In the genomic region with DNA sequence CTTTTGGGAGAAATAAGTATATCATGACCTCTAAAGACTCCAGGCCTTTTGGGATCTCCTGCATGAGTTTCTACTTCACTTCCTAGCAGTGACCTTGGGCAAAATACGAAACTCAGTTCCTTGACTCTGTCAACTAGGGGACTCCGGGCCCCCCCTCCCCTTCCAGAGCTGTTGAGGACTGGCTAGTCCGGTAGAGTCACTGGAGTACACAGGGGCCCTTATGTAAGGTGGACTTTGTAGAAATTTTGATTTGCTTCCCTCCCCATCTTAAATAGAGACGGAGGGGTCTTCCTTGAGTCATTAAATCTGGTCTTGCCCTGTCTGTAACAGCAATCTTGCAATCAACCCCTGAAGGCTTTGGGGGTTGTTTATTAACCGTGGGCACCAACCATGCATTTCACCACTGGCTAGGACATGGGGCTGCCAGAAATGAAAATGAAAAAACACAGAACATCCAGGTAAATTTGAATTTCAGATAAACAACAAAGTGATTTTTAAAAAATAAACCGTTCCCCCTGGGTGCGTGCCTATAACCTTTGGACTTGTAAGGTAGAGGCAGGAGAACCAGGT, we compare ENCODE assay signal across 7 mouse cellular contexts. TPM values are rescaled to one million over a fixed set of nuclear protein-coding genes. Genes with fewer than 3 reads are reported as not detected.
DNase-seq lines count a peak whose midpoint lies in the region; ATAC-seq and TF ChIP-seq lines count a peak whose summit lies in the region.

No protein-coding gene starts in this region.

- peak overlapping the region; percentile 96 for H3K9ac ChIP-seq in hindbrain, embryonic 15.5 days
- H3K9ac ChIP-seq in liver, embryonic 12.5 days = peak overlapping the region; percentile 91; the same call in 1 of the 2 replicates

- WGBS in thymus, adult 2 months = 88% methylated on average over 7 of the region's 7 CpGs
- 54% methylated on average over 7 of the region's 7 CpGs for WGBS in hindbrain, embryonic 15.5 days
- WGBS in liver, embryonic 12.5 days (ENCODE audit: insufficient replicate concordance) = 72% methylated on average over 7 of the region's 7 CpGs

- ATAC-seq in hindbrain, embryonic 15.5 days (ENCODE audit: low FRiP score, low read depth) = no peak
- no peak for ATAC-seq in liver, embryonic 12.5 days
- no peak for ATAC-seq in activated CD4-positive, CD25-positive, alpha-beta regulatory T cell, adult 4 months
- ATAC-seq in CD4-positive, CD25-positive, alpha-beta regulatory T cell, adult 4 months = no peak

- H3K36me3 ChIP-seq in thymus, adult 2 months (ENCODE audit: control insufficient read depth, insufficient read depth, low read length) = no peaks in the 10 kb centered on the region
- no peaks in the 10 kb centered on the region for H3K36me3 ChIP-seq in hindbrain, embryonic 15.5 days
- H3K36me3 ChIP-seq in liver, embryonic 12.5 days = peaks cover 17% of the 10 kb centered on the region

- no peak for TF ChIP-seq POLR2A in thymus, adult 2 months (IDR thresholded peaks at IDR 0.05; ENCODE audit: control insufficient read depth, extremely low read depth, insufficient read depth, low read length, poor library complexity)

- H3K4me1 ChIP-seq in thymus, adult 2 months (replicated peaks; ENCODE audit: control insufficient read depth, insufficient read depth, low read length) = peaks cover 26% of the 10 kb centered on the region
- peaks cover 41% of the 10 kb centered on the region for H3K4me1 ChIP-seq in hindbrain, embryonic 15.5 days (replicated peaks)
- peaks cover 52% of the 10 kb centered on the region for H3K4me1 ChIP-seq in liver, embryonic 12.5 days

- H3K4me2 ChIP-seq in hindbrain, embryonic 15.5 days = peak overlapping the region; percentile 93
- peak overlapping the region; percentile 97 for H3K4me2 ChIP-seq in liver, embryonic 12.5 days

- no peak for TF ChIP-seq CTCF in thymus, adult 2 months (IDR thresholded peaks at IDR 0.05; ENCODE audit: borderline replicate concordance, control insufficient read depth, extremely low read depth, insufficient read depth, low read length, poor library complexity)

- H3K9me3 ChIP-seq in hindbrain, embryonic 15.5 days = no peaks in the 10 kb centered on the region
- H3K9me3 ChIP-seq in liver, embryonic 12.5 days (replicated peaks) = no peaks in the 10 kb centered on the region

- H3K4me3 ChIP-seq in thymus, adult 2 months (ENCODE audit: control insufficient read depth, insufficient read depth, low read length) = 0 out of 2 replicates have a peak overlapping the region, but pooled peaks have one; percentile 75
- peak overlapping the region; percentile 86 for H3K4me3 ChIP-seq in hindbrain, embryonic 15.5 days
- H3K4me3 ChIP-seq in liver, embryonic 12.5 days = peak overlapping the region; percentile 96

- H3K27ac ChIP-seq in thymus, adult 2 months (ENCODE audit: control insufficient read depth, insufficient read depth, low read length) = no peak overlapping the region
- peak overlapping the region; percentile 99 for H3K27ac ChIP-seq in hindbrain, embryonic 15.5 days (replicated peaks)
- peak overlapping the region; percentile 57 for H3K27ac ChIP-seq in liver, embryonic 12.5 days

- no peaks in the 10 kb centered on the region for H3K27me3 ChIP-seq in thymus, adult 2 months (ENCODE audit: control insufficient read depth, insufficient read depth, low read length)
- no peaks in the 10 kb centered on the region for H3K27me3 ChIP-seq in hindbrain, embryonic 15.5 days
- no peaks in the 10 kb centered on the region for H3K27me3 ChIP-seq in liver, embryonic 12.5 days (replicated peaks)

- DNase-seq in thymus, adult 2 months = no peak
- no peak for DNase-seq in thymus, postnatal 4 days
- no peak for DNase-seq in cerebellum, adult 18-20 months

RNA-seq across cellular contexts. Expression of a gene that starts 3.2 kb away (rescaled TPM):
- 29.4 and 34.4 TPM in 2 replicates for polyA plus RNA-seq in thymus, adult 2 months (2012; rRNA removed)
- 38.7 and 40.0 TPM in 2 replicates for polyA plus RNA-seq in hindbrain, embryonic 15.5 days (2015; fragmentation: Nextera tagmentation; extraction: Ambion mirVana)
- 11.7 and 12.7 TPM in 2 replicates for polyA plus RNA-seq in liver, embryonic 12.5 days (2016; fragmentation: Nextera tagmentation; extraction: Ambion mirVana)
- 1 to 10 TPM; 5.3 to 6.0 TPM for polyA plus RNA-seq in activated CD4-positive, CD25-positive, alpha-beta regulatory T cell, adult 4 months (2017; shearing (Covaris generic))
- 1 to 10 TPM; 7.2 to 9.8 TPM for polyA plus RNA-seq in CD4-positive, CD25-positive, alpha-beta regulatory T cell, adult 4 months (2017; shearing (Covaris generic))

RNA-seq across cellular contexts. Expression of a gene that starts 47.8 kb away (rescaled TPM):
- polyA plus RNA-seq in thymus, adult 2 months (2012; rRNA removed) = 113 and 124 TPM in 2 replicates
- polyA plus RNA-seq in hindbrain, embryonic 15.5 days (2015; fragmentation: Nextera tagmentation; extraction: Ambion mirVana) = 18.3 and 20.6 TPM in 2 replicates
- polyA plus RNA-seq in liver, embryonic 12.5 days (2016; fragmentation: Nextera tagmentation; extraction: Ambion mirVana) = 6.7 and 7.0 TPM in 2 replicates
- 10 to 100 TPM; 14.7 to 17.5 TPM for polyA plus RNA-seq in activated CD4-positive, CD25-positive, alpha-beta regulatory T cell, adult 4 months (2017; shearing (Covaris generic))
- 10 to 100 TPM; 18.9 to 19.9 TPM for polyA plus RNA-seq in CD4-positive, CD25-positive, alpha-beta regulatory T cell, adult 4 months (2017; shearing (Covaris generic))
